Mouse (Mus musculus): ENCODE measurements at regions not wholly inside any gene's neighbourhood (a gene's known extent, or its start where the extent isn't known, plus 50 kb on each side); places are given as distances from the start of the nearest gene placed in this dataset.

- in situ Hi-C loops (cut with MboI; ENCODE audit: low sequenced_read_pairs in 2 of 2, unreplicated experiment in 2 of 2) = no loop called here
- no peak for DNase-seq (ENCODE audit: low read depth, low spot score)
Measured at GRCm38 (mm10) chr11:114513446-114513845, 154.9 kb upstream of the Rpl38 start.

GRCm38 (mm10) chr11:114511994-114512393, 156.3 kb upstream of the Rpl38 start:
- no peak for TF ChIP-seq ZNF384 (IDR thresholded peaks at IDR 0.05; ENCODE audit: low read depth, low read length)
- no peak for TF ChIP-seq CHD2 (IDR thresholded peaks at IDR 0.05; ENCODE audit: low read depth, low read length)
- TF ChIP-seq HCFC1 (IDR thresholded peaks at IDR 0.05; ENCODE audit: borderline replicate concordance, insufficient read depth, low read length) = no peak
- no peak for TF ChIP-seq MAFK (IDR thresholded peaks at IDR 0.05; ENCODE audit: insufficient read depth, low read depth, low read length)
- TF ChIP-seq ZC3H11A (IDR thresholded peaks at IDR 0.05; ENCODE audit: borderline replicate concordance, low read depth, low read length) = no peak
- in situ Hi-C loops (cut with MboI; ENCODE audit: low sequenced_read_pairs in 2 of 2, unreplicated experiment in 2 of 2) = no loop called here

More at GRCm38 (mm10) chr11:114513446-114513845, 154.9 kb upstream of the Rpl38 start:
- no peak for TF ChIP-seq ZC3H11A (IDR thresholded peaks at IDR 0.05; ENCODE audit: borderline replicate concordance, low read depth, low read length)
- TF ChIP-seq MAFK (IDR thresholded peaks at IDR 0.05; ENCODE audit: insufficient read depth, low read depth, low read length) = no peak
- no peak for TF ChIP-seq HCFC1 (IDR thresholded peaks at IDR 0.05; ENCODE audit: borderline replicate concordance, insufficient read depth, low read length)
- TF ChIP-seq ZNF384 (IDR thresholded peaks at IDR 0.05; ENCODE audit: low read depth, low read length) = no peak
- TF ChIP-seq CHD2 (IDR thresholded peaks at IDR 0.05; ENCODE audit: low read depth, low read length) = no peak
- H3K4me3 ChIP-seq (ENCODE audit: insufficient read depth in 1 of 2, low read depth in 1 of 2, low read length in 2 of 2, poor library complexity in 1 of 2, severe bottlenecking in 1 of 2) = no peak overlapping the region
- H3K36me3 ChIP-seq (ENCODE audit: control insufficient read depth, insufficient read depth, low read length, poor library complexity, severe bottlenecking) = no peaks in the 10 kb centered on the region
- H3K9me3 ChIP-seq (ENCODE audit: control insufficient read depth, insufficient read depth, low read depth, low read length) = no peaks in the 10 kb centered on the region
- peaks cover 0 to 2% of the 10 kb centered on the region in 2 experiments; a peak in 1 of 4 replicates for H3K4me1 ChIP-seq (ENCODE audit: control insufficient read depth in 2 of 2, insufficient read depth in 2 of 2, low read length in 2 of 2, poor library complexity in 1 of 2)
- H3K27ac ChIP-seq (ENCODE audit: insufficient read depth, low read depth, low read length, poor library complexity, severe bottlenecking) = no peak overlapping the region
- no peak overlapping the region for H3K9ac ChIP-seq (ENCODE audit: insufficient read depth, low read depth, low read length, poor library complexity, severe bottlenecking)

GRCm38 (mm10) chr11:114502562-114502961, 165.8 kb upstream of the Rpl38 start:
- in situ Hi-C loops (cut with MboI; ENCODE audit: low sequenced_read_pairs in 2 of 2, unreplicated experiment in 2 of 2) = no loop called here
- DNase-seq (ENCODE audit: low read depth, low spot score) = no peak
- Histone ChIP-seq H3K4me3 (ENCODE audit: insufficient read depth in 1 of 2, low read depth in 1 of 2, low read length in 2 of 2, poor library complexity in 1 of 2, severe bottlenecking in 1 of 2) (no peak overlapping the region), H3K4me1 (ENCODE audit: control insufficient read depth in 2 of 2, insufficient read depth in 2 of 2, low read length in 2 of 2, poor library complexity in 1 of 2) (peaks cover 0 to 12% of the 10 kb centered on the region in 2 experiments; a peak in 1 of 4 replicates), H3K9ac (ENCODE audit: insufficient read depth, low read depth, low read length, poor library complexity, severe bottlenecking) (no peak overlapping the region; the same call in 1 of the 2 replicates), H3K9me3 (ENCODE audit: control insufficient read depth, insufficient read depth, low read depth, low read length) (no peaks in the 10 kb centered on the region), H3K27ac (ENCODE audit: insufficient read depth, low read depth, low read length, poor library complexity, severe bottlenecking) (no peak overlapping the region), H3K36me3 (ENCODE audit: control insufficient read depth, insufficient read depth, low read length, poor library complexity, severe bottlenecking) (no peaks in the 10 kb centered on the region)
- TF ChIP-seq HCFC1 (IDR thresholded peaks at IDR 0.05; ENCODE audit: borderline replicate concordance, insufficient read depth, low read length) (no peak), ZNF384 (IDR thresholded peaks at IDR 0.05; ENCODE audit: low read depth, low read length) (no peak), MAFK (IDR thresholded peaks at IDR 0.05; ENCODE audit: insufficient read depth, low read depth, low read length) (no peak), ZC3H11A (IDR thresholded peaks at IDR 0.05; ENCODE audit: borderline replicate concordance, low read depth, low read length) (no peak), CHD2 (IDR thresholded peaks at IDR 0.05; ENCODE audit: low read depth, low read length) (no peak)

More at GRCm38 (mm10) chr11:114511994-114512393, 156.3 kb upstream of the Rpl38 start:
- peaks cover 0 to 2% of the 10 kb centered on the region in 2 experiments; a peak in 1 of 4 replicates for H3K4me1 ChIP-seq (ENCODE audit: control insufficient read depth in 2 of 2, insufficient read depth in 2 of 2, low read length in 2 of 2, poor library complexity in 1 of 2)
- no peak for DNase-seq (ENCODE audit: low read depth, low spot score)
- H3K9ac ChIP-seq (ENCODE audit: insufficient read depth, low read depth, low read length, poor library complexity, severe bottlenecking) = no peak overlapping the region
- H3K4me3 ChIP-seq (ENCODE audit: insufficient read depth in 1 of 2, low read depth in 1 of 2, low read length in 2 of 2, poor library complexity in 1 of 2, severe bottlenecking in 1 of 2) = no peak overlapping the region
- no peaks in the 10 kb centered on the region for H3K36me3 ChIP-seq (ENCODE audit: control insufficient read depth, insufficient read depth, low read length, poor library complexity, severe bottlenecking)
- no peaks in the 10 kb centered on the region for H3K9me3 ChIP-seq (ENCODE audit: control insufficient read depth, insufficient read depth, low read depth, low read length)
- no peak overlapping the region for H3K27ac ChIP-seq (ENCODE audit: insufficient read depth, low read depth, low read length, poor library complexity, severe bottlenecking)

GRCm38 (mm10) chr11:114501869-114502540, 166.3 kb upstream of the Rpl38 start:
- DNase-seq (ENCODE audit: low read depth, low spot score) = no peak
- no peak for TF ChIP-seq CHD2 (IDR thresholded peaks at IDR 0.05; ENCODE audit: low read depth, low read length)
- no peak for TF ChIP-seq MAFK (IDR thresholded peaks at IDR 0.05; ENCODE audit: insufficient read depth, low read depth, low read length)
- no peak for TF ChIP-seq HCFC1 (IDR thresholded peaks at IDR 0.05; ENCODE audit: borderline replicate concordance, insufficient read depth, low read length)
- TF ChIP-seq ZC3H11A (IDR thresholded peaks at IDR 0.05; ENCODE audit: borderline replicate concordance, low read depth, low read length) = no peak
- TF ChIP-seq ZNF384 (IDR thresholded peaks at IDR 0.05; ENCODE audit: low read depth, low read length) = no peak
- in situ Hi-C loops (cut with MboI; ENCODE audit: low sequenced_read_pairs in 2 of 2, unreplicated experiment in 2 of 2) = no loop called here
- peaks cover 0 to 12% of the 10 kb centered on the region in 2 experiments; a peak in 1 of 4 replicates for H3K4me1 ChIP-seq (ENCODE audit: control insufficient read depth in 2 of 2, insufficient read depth in 2 of 2, low read length in 2 of 2, poor library complexity in 1 of 2)
- H3K4me3 ChIP-seq (ENCODE audit: insufficient read depth in 1 of 2, low read depth in 1 of 2, low read length in 2 of 2, poor library complexity in 1 of 2, severe bottlenecking in 1 of 2) = no peak overlapping the region
- H3K36me3 ChIP-seq (ENCODE audit: control insufficient read depth, insufficient read depth, low read length, poor library complexity, severe bottlenecking) = no peaks in the 10 kb centered on the region
- no peak overlapping the region for H3K27ac ChIP-seq (ENCODE audit: insufficient read depth, low read depth, low read length, poor library complexity, severe bottlenecking)
- no peak overlapping the region for H3K9ac ChIP-seq (ENCODE audit: insufficient read depth, low read depth, low read length, poor library complexity, severe bottlenecking)
- no peaks in the 10 kb centered on the region for H3K9me3 ChIP-seq (ENCODE audit: control insufficient read depth, insufficient read depth, low read depth, low read length)

All from ES-E14 (cell line).